Mouse (Mus musculus): ENCODE data around the gene 4930579G24Rik. TPM values are rescaled to one million over a fixed set of nuclear protein-coding genes. Genes with fewer than 3 reads are reported as not detected.

4930579G24Rik gene
- polyA plus RNA-seq, 2 experiments, result 15.7 to 26.8 TPM

GRCm38 (mm10) chr3:79590863-79591792, 37.8 kb upstream of the 4930579G24Rik start, which contains the start of gene Ppid:
TSS of gene Ppid (plus strand) at chr3:79591342.
- Histone ChIP-seq H3K9me3 (ENCODE audit: control insufficient read depth, low read length) (no peaks in the 10 kb centered on the region), H3K36me3 (ENCODE audit: control insufficient read depth, insufficient read depth, low read length) (peaks cover 26% of the 10 kb centered on the region), H3K4me1 (ENCODE audit: control insufficient read depth, insufficient read depth, low read length) (peaks cover 4% of the 10 kb centered on the region; the same call in 1 of the 2 replicates), H3K27ac (replicated peaks; ENCODE audit: low read depth, low read length) (peak within 1 kb of the TSS; percentile 88), H3K4me3 (replicated peaks; ENCODE audit: low read length) (peak within 1 kb of the TSS; percentile 91), H3K4me2 (replicated peaks; ENCODE audit: low read depth, low read length, severe bottlenecking) (peak within 1 kb of the TSS; percentile 75), H3K27me3 (ENCODE audit: control insufficient read depth, insufficient read depth, low read length) (no peaks in the 10 kb centered on the region), H3K9ac (ENCODE audit: low read depth, low read length, severe bottlenecking) (peak within 1 kb of the TSS; percentile 89)
- 4% methylated on average over 53 of the region's 63 CpGs for WGBS
- 0 out of 2 replicates have a peak, but pooled peaks have one; percentile 43 for TF ChIP-seq POLR2A (IDR thresholded peaks at IDR 0.05; ENCODE audit: borderline replicate concordance, extremely low read depth, insufficient read depth, insufficient read length)
- DNase-seq (ENCODE audit: low spot score) (peak; percentile 91), ATAC-seq (ENCODE audit: low FRiP score, low read depth) (peak; percentile 90)

- H3K4me3 ChIP-seq (replicated peaks; ENCODE audit: low read length), result peak overlapping the region; percentile 91
- H3K9ac ChIP-seq (ENCODE audit: low read depth, low read length, severe bottlenecking), result peak overlapping the region; percentile 89
- H3K27me3 ChIP-seq (ENCODE audit: control insufficient read depth, insufficient read depth, low read length), result no peaks in the 10 kb centered on the region
- TF ChIP-seq POLR2A (IDR thresholded peaks at IDR 0.05; ENCODE audit: borderline replicate concordance, extremely low read depth, insufficient read depth, insufficient read length), result no peak
- peak overlapping the region; percentile 88 for H3K27ac ChIP-seq (replicated peaks; ENCODE audit: low read depth, low read length)
- ATAC-seq (ENCODE audit: low FRiP score, low read depth) (peak; percentile 2; the same call in 1 of the 2 replicates), DNase-seq (ENCODE audit: low spot score) (no peak)
- WGBS, result 3% methylated on average over 15 of the region's 15 CpGs
- peak overlapping the region; percentile 75 for H3K4me2 ChIP-seq (replicated peaks; ENCODE audit: low read depth, low read length, severe bottlenecking)
- peaks cover 34% of the 10 kb centered on the region for H3K36me3 ChIP-seq (ENCODE audit: control insufficient read depth, insufficient read depth, low read length)
- no peaks in the 10 kb centered on the region for H3K9me3 ChIP-seq (ENCODE audit: control insufficient read depth, low read length)
- peaks cover 4% of the 10 kb centered on the region; the same call in 1 of the 2 replicates for H3K4me1 ChIP-seq (ENCODE audit: control insufficient read depth, insufficient read depth, low read length)
Measured at GRCm38 (mm10) chr3:79591793-79592471, 36.9 kb upstream of the 4930579G24Rik start.

- H3K4me2 ChIP-seq (replicated peaks; ENCODE audit: low read depth, low read length, severe bottlenecking), result no peak overlapping the region
Measured at GRCm38 (mm10) chr3:79595468-79595867, 33.4 kb upstream of the 4930579G24Rik start.

GRCm38 (mm10) chr3:79609886-79610285, 19.0 kb upstream of the 4930579G24Rik start:
- TF ChIP-seq POLR2A (IDR thresholded peaks at IDR 0.05; ENCODE audit: borderline replicate concordance, extremely low read depth, insufficient read depth, insufficient read length), result no peak
- H3K27ac ChIP-seq (replicated peaks; ENCODE audit: low read depth, low read length), result no peak overlapping the region
- peaks cover 51% of the 10 kb centered on the region for H3K36me3 ChIP-seq (ENCODE audit: control insufficient read depth, insufficient read depth, low read length)
- H3K9ac ChIP-seq (ENCODE audit: low read depth, low read length, severe bottlenecking), result no peak overlapping the region
- H3K9me3 ChIP-seq (ENCODE audit: control insufficient read depth, low read length), result no peaks in the 10 kb centered on the region
- DNase-seq (ENCODE audit: low spot score) (no peak), ATAC-seq (ENCODE audit: low FRiP score, low read depth) (no peak)
- WGBS, result 97% methylated on average over 2 of the region's 2 CpGs
- no peak overlapping the region for H3K4me2 ChIP-seq (replicated peaks; ENCODE audit: low read depth, low read length, severe bottlenecking)
- H3K4me1 ChIP-seq (ENCODE audit: control insufficient read depth, insufficient read depth, low read length), result no peaks in the 10 kb centered on the region
- no peak overlapping the region for H3K4me3 ChIP-seq (replicated peaks; ENCODE audit: low read length)
- H3K27me3 ChIP-seq (ENCODE audit: control insufficient read depth, insufficient read depth, low read length), result no peaks in the 10 kb centered on the region

More at GRCm38 (mm10) chr3:79595468-79595867, 33.4 kb upstream of the 4930579G24Rik start:
- Histone ChIP-seq H3K9ac (ENCODE audit: low read depth, low read length, severe bottlenecking) (no peak overlapping the region), H3K36me3 (ENCODE audit: control insufficient read depth, insufficient read depth, low read length) (peaks cover 59% of the 10 kb centered on the region), H3K9me3 (ENCODE audit: control insufficient read depth, low read length) (no peaks in the 10 kb centered on the region), H3K4me1 (ENCODE audit: control insufficient read depth, insufficient read depth, low read length) (peaks cover 4% of the 10 kb centered on the region; the same call in 1 of the 2 replicates), H3K27me3 (ENCODE audit: control insufficient read depth, insufficient read depth, low read length) (no peaks in the 10 kb centered on the region), H3K4me3 (replicated peaks; ENCODE audit: low read length) (no peak overlapping the region), H3K27ac (replicated peaks; ENCODE audit: low read depth, low read length) (no peak overlapping the region)
- ATAC-seq (ENCODE audit: low FRiP score, low read depth), result no peak
- no peak for DNase-seq (ENCODE audit: low spot score)
- no peak for TF ChIP-seq POLR2A (IDR thresholded peaks at IDR 0.05; ENCODE audit: borderline replicate concordance, extremely low read depth, insufficient read depth, insufficient read length)
- 92% methylated on average over 7 of the region's 7 CpGs for WGBS

Data from limb, embryonic 14.5 days (tissue).